Mouse (Mus musculus) stomach, embryonic 16.5 days (tissue): ENCODE measurements around the gene Cryl1. TPM values are rescaled to one million over a fixed set of nuclear protein-coding genes. Genes with fewer than 3 reads are reported as not detected.

Experiments
- ATAC-seq: fragments of 200-750 bp; cut with Nextera tagmentation; 2 replicates; pipeline ENCODE4 v1.8.0; 2017; ENCODE audit warnings: moderate number of reproducible peaks, moderate TSS enrichment; ENCODE audit not compliant: insufficient read depth, low FRiP score
- H3K27ac ChIP-seq: fragments of 300-500 bp; sonication (generic); 2 replicates; pipeline ENCODE4 v1.5.1; 2014; ENCODE audit warnings: low read length
- H3K27me3 ChIP-seq: fragments of 300-500 bp; sonication (generic); 2 replicates; pipeline ENCODE4 v1.6.1; 2014; ENCODE audit warnings: low read length, control low read depth, mixed read lengths; ENCODE audit not compliant: control insufficient read depth, insufficient read depth
- H3K36me3 ChIP-seq: fragments of 300-500 bp; sonication (generic); 2 replicates; pipeline ENCODE4 v1.6.1; 2014; ENCODE audit warnings: low read length; ENCODE audit not compliant: control insufficient read depth, insufficient read depth
- H3K4me1 ChIP-seq: fragments of 300-500 bp; sonication (generic); 2 replicates; pipeline ENCODE4 v1.6.1; 2014; ENCODE audit warnings: low read length, control low read depth, mixed read lengths; ENCODE audit not compliant: control insufficient read depth, insufficient read depth
- H3K4me2 ChIP-seq: fragments of 300-500 bp; sonication (generic); 2 replicates; pipeline ENCODE4 v1.6.1; 2014; ENCODE audit warnings: low read depth, low read length, mixed read lengths
- H3K4me3 ChIP-seq: fragments of 300-500 bp; sonication (generic); replicated peaks from 2 replicates; pipeline ENCODE4 v1.5.1; 2014; ENCODE audit warnings: mild to moderate bottlenecking, low read length
- H3K9ac ChIP-seq: fragments of 300-500 bp; sonication (generic); 2 replicates; pipeline ENCODE4 v1.6.1; 2014; ENCODE audit warnings: low read length
- H3K9me3 ChIP-seq: fragments of 300-500 bp; sonication (generic); replicated peaks from 2 replicates; pipeline ENCODE4 v1.6.1; 2016; ENCODE audit warnings: low read length, control low read depth; ENCODE audit not compliant: control insufficient read depth
- WGBS: fragments of 180-500 bp; shearing (Covaris S2); extraction: QIAGEN DNeasy Blood & Tissue Kit; methylation state at CpG from one replicate; pipeline ENCODE4 v1.1.7; 2014; 5-methylcytosine and 5-hydroxymethylcytosine counted together
- polyA plus RNA-seq: library from polyadenylated mRNA; unstranded; fragments of >200 nt; fragmentation: Nextera tagmentation; extraction: Ambion mirVana; gene quantifications from 2 replicates; pipeline ENCODE4 v1.2.1, GENCODE M21; 2015

Cryl1 gene
- 41.0 and 42.3 TPM in 2 replicates for polyA plus RNA-seq

DNA sequence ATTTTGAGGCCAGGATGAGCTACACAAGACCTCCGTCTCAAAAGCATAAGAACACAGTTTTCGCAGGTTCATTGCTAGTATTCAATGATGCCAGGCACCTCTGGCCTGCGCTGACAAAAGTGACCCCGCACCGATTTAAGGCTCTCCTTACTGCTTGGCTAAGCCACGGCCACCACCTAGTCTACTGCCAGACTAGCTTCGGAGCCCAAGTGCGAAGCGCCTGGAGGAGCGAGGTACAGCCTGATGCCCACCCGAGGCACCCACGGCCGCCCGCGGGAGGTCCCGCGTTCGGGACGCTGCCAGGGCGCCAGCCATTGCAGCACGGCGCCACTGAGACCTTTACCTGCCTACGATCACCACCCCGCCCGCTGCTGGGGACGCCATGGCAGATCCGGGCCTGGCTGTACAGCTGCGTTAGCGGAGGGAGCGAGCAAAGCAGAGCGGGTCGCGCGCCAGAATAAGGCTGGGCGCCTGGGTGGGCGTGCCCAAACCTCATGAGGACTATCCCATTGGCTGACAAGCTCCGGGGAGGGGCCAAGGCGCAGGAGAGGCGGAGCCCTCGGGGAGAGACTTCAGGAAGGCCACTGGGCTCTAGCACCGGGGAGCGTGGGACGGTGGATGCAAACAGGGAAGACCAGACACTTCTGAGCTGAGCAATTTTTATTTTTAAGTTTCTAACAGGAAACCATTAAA is at the start of gene Cryl1:
Gene Cryl1 (minus strand): TSS at position 465 of the 693 bp plus-strand sequence.
- H3K27ac ChIP-seq, result peak within 1 kb of the TSS; percentile 90
- no peaks in the 10 kb centered on the region for H3K36me3 ChIP-seq
- WGBS, result 2% methylated on average over 43 of the region's 43 CpGs
- H3K9me3 ChIP-seq, result no peaks in the 10 kb centered on the region
- ATAC-seq, result peak; percentile 99
- peak within 1 kb of the TSS; percentile 90 for H3K9ac ChIP-seq
- H3K4me1 ChIP-seq, result no peaks in the 10 kb centered on the region
- no peaks in the 10 kb centered on the region for H3K27me3 ChIP-seq
- peak within 1 kb of the TSS; percentile 71 for H3K4me3 ChIP-seq
- peak within 1 kb of the TSS; percentile 91 for H3K4me2 ChIP-seq

DNA sequence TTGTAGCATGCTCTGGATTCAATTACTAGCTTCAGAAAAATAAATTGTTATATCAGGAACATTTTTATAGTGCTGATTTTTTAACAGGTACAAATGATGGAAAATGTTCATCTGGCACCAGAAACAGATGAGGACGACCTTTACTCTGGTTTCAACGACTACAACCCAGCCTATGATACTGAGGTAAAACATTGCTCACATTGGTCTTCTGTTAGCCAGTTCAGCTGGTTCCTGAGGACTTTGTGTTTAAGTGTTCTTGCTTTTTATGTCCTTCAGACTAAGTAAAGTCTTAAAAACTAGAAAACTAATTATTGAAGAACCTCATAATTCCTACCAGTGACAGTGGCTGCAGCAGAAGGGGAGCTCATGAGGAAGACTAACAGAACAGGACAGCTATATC is 32.1 kb upstream of the Cryl1 start:
- Histone ChIP-seq H3K4me2 (no peak overlapping the region), H3K27me3 (no peaks in the 10 kb centered on the region), H3K27ac (no peak overlapping the region), H3K36me3 (0 out of 2 replicates have a peak, but pooled peaks cover 5% of the 10 kb centered on the region), H3K9me3 (no peaks in the 10 kb centered on the region), H3K4me3 (no peak overlapping the region), H3K9ac (no peak overlapping the region), H3K4me1 (no peaks in the 10 kb centered on the region)
- whole genome bisulfite sequencing, result 77% methylated on average over 2 of the region's 2 CpGs
- ATAC-seq, result no peak

DNA sequence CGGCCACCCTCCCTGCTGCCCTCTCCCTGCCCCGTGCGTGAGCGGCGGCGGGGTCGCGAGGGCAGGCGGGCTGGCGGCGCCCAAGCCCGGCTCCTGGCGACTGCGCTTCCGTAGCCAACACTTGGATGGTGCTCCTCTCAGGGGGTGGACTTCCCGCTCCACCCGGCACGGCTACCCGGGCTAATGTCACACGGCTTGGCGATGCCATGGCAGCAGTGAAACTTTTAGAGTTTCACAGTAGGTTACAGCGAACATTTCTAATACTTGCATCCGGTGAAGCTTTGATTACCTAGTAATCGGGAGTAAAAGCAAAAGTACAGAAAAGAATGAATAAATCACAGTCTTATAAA is 25.9 kb upstream of the Cryl1 start:
- Histone ChIP-seq H3K27me3 (no peaks in the 10 kb centered on the region), H3K4me1 (0 out of 2 replicates have a peak, but pooled peaks cover 2% of the 10 kb centered on the region), H3K36me3 (no peaks in the 10 kb centered on the region), H3K9ac (peak overlapping the region; percentile 92), H3K27ac (no peak overlapping the region), H3K4me3 (peak overlapping the region; percentile 96), H3K9me3 (no peaks in the 10 kb centered on the region), H3K4me2 (peak overlapping the region; percentile 73)
- no peak; the same call in 1 of the 2 replicates for ATAC-seq
- WGBS, result under 1% methylated on average over 24 of the region's 24 CpGs

DNA sequence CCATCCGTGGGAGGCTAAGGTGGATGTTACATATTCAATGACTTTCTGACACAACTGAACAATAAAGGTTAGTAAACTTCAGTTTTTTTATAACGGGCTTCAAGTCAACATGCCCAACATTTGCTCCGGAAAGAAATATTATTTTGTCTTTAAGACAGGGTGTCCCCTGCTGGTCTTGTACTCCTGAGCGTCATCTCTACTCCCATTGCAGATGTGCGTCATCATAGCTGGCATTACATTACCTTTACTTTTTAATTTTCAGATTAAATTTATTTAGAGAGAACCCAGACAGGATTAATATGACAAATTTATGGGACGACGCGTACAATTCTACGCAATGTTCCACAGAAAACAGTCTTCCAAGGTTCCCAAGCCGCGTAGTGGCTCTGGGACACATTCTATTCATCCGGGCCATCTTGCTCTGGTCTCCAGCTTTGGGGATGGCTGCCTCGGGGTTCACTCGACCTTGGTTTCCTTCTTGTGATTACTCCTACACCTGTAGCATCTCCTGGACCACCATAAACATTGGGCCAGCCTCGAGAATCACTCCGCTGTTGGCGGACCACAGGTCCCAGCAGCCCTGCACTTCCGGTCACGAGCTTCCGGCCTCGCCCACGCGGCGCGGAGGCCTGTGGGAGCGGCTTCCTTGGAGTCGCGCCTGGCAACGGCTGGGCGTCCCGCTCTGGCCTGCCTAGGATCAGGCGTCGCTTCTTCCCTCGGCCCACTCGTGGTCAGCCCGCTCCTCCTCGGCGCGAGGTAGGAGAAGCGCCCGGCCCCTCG is 25.3 kb upstream of the Cryl1 start, which contains the start of gene Ift88:
Gene Ift88 (plus strand): TSS at position 631 of the 780 bp plus-strand sequence.
- no peaks in the 10 kb centered on the region for H3K36me3 ChIP-seq
- H3K27ac ChIP-seq, result no peak within 1 kb of the TSS
- peak within 1 kb of the TSS; percentile 73 for H3K4me2 ChIP-seq
- ATAC-seq, result peak; percentile 99
- H3K4me3 ChIP-seq, result peak within 1 kb of the TSS; percentile 96
- no peaks in the 10 kb centered on the region for H3K9me3 ChIP-seq
- 2% methylated on average over 42 of the region's 42 CpGs for WGBS
- H3K27me3 ChIP-seq, result no peaks in the 10 kb centered on the region
- H3K4me1 ChIP-seq, result 0 out of 2 replicates have a peak, but pooled peaks cover 2% of the 10 kb centered on the region
- peak within 1 kb of the TSS; percentile 92 for H3K9ac ChIP-seq

DNA sequence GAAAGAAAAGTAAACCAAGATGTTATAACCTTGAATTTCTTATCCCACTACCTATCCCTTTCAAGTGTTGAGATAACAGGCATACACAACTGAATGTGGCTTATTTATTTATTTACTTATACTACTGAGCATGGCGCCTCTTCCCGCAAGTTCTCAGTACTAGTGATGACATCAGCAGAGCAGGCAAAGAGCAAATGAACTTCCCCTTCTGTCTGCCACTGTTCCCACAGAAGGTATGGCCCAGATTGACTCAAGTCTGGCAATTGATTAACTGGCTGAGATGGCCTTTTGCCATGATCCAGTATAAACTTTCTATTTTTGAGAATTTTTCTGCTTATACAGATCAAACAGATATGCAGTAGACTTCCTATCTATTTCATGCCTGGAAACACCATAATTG is 18.9 kb upstream of the Cryl1 start:
- Histone ChIP-seq H3K4me2 (no peak overlapping the region), H3K36me3 (no peaks in the 10 kb centered on the region), H3K9me3 (no peaks in the 10 kb centered on the region), H3K27ac (no peak overlapping the region), H3K27me3 (no peaks in the 10 kb centered on the region), H3K4me3 (no peak overlapping the region), H3K9ac (no peak overlapping the region), H3K4me1 (no peaks in the 10 kb centered on the region)
- no peak for ATAC-seq
- WGBS, result 87% methylated on average over 2 of the region's 2 CpGs

DNA sequence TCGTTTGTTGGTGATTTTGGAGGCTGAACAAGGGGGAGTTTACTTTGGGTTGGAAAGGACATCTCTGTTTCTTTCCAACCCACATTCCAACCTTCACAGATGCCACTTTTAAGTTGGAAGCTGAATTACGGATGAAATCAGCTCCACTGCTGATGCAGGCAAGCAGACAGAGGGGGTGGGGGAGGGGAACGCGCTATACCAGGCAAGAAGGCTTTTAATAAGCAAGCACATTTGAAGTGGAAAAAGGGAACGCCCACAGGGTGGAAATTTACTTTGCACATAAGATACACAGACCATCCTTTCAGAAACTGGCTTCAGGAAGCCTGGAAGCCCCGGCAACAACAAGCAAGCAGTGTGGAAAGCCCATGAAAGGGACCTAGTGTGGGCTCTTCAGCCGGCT is 13.8 kb upstream of the Cryl1 start:
- H3K36me3 ChIP-seq, result no peaks in the 10 kb centered on the region
- H3K9me3 ChIP-seq, result no peaks in the 10 kb centered on the region
- no peak for ATAC-seq
- H3K4me3 ChIP-seq, result no peak overlapping the region
- H3K4me2 ChIP-seq, result no peak overlapping the region
- no peak overlapping the region for H3K9ac ChIP-seq
- H3K4me1 ChIP-seq, result 0 out of 2 replicates have a peak, but pooled peaks cover 4% of the 10 kb centered on the region
- 47% methylated on average over 7 of the region's 7 CpGs for WGBS
- H3K27ac ChIP-seq, result no peak overlapping the region
- no peaks in the 10 kb centered on the region for H3K27me3 ChIP-seq

DNA sequence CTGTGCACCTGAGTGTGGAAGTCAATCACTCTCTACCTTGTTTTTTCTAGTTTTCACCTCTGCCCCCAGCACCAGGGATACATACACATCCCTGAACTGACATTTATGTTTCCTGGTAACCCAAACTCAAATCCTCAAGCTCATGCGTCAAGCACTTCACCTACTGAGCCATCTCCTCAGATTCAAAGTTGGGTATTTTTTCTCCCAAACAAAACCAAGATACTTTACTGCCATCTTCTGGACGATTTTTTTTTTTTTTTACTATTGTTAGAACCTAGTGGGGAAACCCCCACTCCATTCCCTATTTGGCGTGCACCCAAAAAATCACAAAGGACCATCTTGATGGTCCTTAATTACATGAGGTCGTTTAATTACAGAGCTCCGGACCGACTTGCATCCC is 10.8 kb upstream of the Cryl1 start:
- ATAC-seq, result no peak
- Histone ChIP-seq H3K4me2 (no peak overlapping the region), H3K36me3 (no peaks in the 10 kb centered on the region), H3K4me1 (0 out of 2 replicates have a peak, but pooled peaks cover 6% of the 10 kb centered on the region), H3K27ac (no peak overlapping the region), H3K9me3 (no peaks in the 10 kb centered on the region), H3K9ac (no peak overlapping the region), H3K4me3 (no peak overlapping the region), H3K27me3 (no peaks in the 10 kb centered on the region)
- WGBS, result 23% methylated on average over 6 of the region's 6 CpGs

DNA sequence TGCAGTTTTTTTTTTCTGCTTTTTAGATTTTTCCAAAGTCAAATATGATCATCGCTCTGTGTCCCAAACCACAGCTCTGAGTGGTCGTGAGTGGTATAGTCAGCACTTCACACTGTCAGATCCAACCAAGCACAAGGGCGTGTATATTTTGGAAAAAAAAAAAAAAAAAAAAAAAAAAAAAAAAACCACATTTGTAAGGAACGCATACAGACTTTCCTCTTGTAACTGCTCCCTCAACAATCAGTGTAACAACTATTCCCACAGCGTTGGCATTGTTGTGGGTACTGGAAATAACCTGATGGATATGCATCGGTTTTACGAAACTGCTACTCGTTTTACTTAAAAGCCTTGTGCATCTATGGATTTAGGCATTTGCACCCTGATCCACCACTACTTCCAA is 9.8 kb upstream of the Cryl1 start:
- no peak overlapping the region for H3K27ac ChIP-seq
- no peak overlapping the region; the same call in 1 of the 2 replicates for H3K4me2 ChIP-seq
- no peaks in the 10 kb centered on the region for H3K36me3 ChIP-seq
- no peak overlapping the region for H3K4me3 ChIP-seq
- H3K4me1 ChIP-seq, result 0 out of 2 replicates have a peak, but pooled peaks cover 6% of the 10 kb centered on the region
- no peak overlapping the region for H3K9ac ChIP-seq
- no peaks in the 10 kb centered on the region for H3K9me3 ChIP-seq
- no peak for ATAC-seq
- no peaks in the 10 kb centered on the region for H3K27me3 ChIP-seq
- WGBS, result 79% methylated on average over 8 of the region's 8 CpGs
